Mouse (Mus musculus) gastrocnemius, postnatal 25 days (tissue): ENCODE data around the gene Plxdc1. TPM values are rescaled to one million over a fixed set of nuclear protein-coding genes. Genes with fewer than 3 reads are reported as not detected.

Experiments
- DNase-seq: peaks from one replicate; pipeline ENCODE4 v3.0.0; 2022
- total RNA-seq, 2 experiments: library from RNA; stranded (reverse); gene quantifications; 1 replicate in 1 of 2; 2 replicates in 1 of 2; pipeline ENCODE4 v1.2.3; 2021

The Plxdc1 gene
- total RNA-seq, 2 experiments from 2014 or later: 3.1 TPM

DNA sequence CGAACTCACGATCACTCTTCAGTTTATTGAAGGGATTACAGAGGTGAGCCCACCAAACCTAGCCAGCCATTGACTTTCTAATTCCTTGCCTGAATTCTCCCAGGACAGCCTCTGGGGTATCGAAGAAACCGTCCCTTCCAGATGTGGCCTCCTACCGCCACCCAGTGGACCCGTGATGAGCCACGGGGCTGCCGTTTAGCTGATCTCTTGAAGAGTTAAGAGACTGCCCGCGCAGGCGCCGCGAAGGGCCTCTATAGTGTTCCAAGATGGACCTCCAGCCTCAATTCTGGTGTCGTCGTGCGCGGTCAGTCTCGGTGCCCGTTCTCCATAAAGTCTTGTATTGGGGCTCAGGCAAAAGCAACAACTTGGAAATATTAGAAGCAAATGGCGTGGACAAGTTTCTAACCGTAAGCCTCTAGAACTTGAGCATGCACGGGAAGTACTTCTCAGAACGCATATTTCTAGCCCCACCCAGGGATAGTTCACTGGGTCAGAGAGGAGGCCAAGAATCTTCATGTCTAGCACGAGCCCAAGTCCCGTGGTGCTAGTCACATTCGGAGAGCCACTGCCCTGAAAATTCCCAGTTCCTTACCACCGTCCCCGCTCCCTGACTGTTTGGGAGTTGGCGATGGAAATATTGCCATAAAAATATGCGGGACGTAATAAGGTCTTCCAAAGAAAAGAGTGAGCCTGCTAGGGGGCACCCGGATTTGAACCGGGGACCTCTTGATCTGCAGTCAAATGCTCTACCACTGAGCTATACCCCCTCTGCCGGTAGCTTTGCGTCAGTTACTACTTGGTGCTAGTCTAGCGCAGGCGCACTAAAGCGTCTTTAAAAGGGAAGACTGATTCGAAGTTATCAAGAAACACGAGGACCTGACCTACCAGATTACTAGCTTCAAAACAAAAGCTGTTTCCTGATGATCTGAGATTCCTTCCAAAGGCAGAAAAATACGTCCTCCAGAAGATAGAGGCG, 1.6 kb upstream of the Plxdc1 start:
- peak; percentile 90 for DNase-seq

DNA sequence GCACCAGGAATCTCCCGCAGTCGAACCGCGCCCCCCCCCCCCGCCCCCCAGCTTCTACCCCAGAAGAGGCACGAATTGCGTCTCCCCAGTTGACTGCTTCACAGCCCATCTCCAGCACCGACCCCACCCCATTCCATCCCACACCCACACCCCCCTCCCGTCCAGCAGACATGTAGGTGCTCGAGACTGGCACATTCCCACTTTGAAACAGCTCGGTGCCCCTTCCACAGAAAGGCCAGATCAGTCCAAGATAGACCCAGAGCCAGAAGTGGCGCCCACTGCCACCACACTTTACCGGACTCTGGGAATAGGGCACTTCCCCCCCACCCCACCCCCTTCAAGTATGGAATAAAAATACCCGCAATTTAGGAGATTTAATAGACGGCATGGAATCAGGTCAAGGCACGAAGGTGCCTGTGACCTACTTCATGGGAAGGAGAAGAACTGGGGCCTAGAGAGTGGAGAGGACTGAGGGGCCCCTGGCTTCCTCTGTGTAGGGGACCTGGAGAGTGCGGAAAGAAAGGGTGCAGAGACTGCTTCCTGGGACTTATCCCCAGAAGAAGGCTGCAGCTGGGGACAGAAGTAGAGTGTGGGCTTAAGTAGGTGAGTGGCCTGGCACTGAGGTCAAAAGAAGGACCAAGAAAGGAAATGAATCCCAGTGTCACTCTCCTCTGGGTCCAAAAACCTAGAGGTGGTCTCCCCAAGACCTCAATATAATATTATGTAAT, 658 bp upstream of the Plxdc1 start:
- DNase-seq: no peak

DNA sequence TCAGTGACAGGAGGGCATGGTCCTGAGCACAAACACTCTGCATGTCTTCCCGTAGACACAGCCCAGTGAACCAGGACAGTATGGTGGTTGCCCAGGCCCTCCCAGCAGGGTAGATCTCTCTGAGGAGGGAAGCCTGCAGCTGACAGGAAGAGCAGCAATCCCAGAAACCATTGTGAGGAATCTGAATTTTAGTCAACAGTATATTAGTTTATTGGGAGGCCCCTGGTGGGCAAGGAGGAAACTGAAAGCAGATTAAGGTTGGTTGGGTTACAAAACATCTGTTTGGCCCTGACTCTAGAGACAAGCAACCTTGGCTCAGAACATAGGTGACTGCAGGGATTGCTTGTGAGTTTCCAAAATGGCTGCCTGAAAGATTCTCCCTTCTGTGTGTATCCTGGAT, 2.3 kb downstream of the Plxdc1 start:
- no peak for DNase-seq

DNA sequence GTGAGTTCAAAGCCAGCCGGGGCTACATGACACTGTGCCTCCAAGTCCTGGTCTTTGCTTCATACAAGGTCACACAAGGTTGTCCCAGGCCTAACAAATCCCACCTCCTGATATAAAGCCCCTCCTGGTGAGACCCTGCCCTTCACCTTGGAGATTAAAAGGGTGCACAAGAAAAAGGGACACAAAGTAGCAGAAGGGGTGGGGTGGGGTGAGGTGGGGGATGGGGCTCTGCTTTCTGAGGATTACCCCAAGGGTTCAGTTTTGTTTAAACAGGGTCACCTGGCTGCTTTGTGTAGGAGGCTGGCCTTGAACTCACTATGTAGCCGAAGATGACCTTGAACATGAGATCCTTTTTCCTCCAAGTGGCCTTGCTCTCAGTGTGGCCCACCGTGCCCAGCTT, 2.7 kb downstream of the Plxdc1 start:
- no peak for DNase-seq

DNA sequence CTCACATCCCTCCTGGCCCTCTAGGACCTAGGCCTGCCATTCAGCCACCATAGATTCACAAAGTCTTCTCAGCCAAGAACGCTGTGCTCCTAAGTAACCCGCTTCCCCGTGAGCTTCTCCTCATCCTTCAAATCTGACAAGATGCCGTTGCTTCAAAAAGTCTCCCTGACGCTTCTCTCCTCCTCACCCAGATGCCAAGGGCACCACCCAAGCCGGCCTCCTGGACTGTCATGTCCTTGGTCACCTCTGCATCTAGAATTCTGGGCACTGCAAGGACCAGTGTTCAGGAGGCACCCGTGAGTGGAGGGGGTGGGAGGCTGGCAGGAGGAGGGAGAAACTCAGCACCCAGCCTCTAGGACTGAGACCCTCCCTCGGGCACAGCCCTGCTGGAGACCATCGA, 3.5 kb downstream of the Plxdc1 start:
- DNase-seq: no peak

DNA sequence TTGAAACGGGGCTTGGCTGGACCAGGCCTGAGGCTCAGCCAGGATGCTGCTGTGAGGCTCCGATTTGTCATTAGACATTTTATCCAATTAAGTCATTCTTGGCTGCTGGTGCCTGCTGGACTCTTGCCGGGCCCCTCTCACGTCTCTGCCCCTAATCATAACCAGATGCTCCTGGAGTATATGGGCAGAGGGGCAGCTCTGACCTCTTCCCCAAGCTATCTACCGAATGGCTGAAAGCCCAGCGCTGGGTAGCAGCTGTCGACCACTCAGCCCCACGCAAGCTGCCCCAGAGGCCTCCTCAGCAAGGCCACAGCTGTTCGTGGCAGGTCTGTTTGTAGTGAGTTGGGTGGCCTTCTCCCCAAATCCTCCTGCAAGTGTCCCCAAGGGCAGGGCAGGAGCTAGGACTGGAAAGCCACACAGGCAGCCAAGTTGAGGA, 5.7 kb downstream of the Plxdc1 start:
- peak; percentile 80 for DNase-seq

DNA sequence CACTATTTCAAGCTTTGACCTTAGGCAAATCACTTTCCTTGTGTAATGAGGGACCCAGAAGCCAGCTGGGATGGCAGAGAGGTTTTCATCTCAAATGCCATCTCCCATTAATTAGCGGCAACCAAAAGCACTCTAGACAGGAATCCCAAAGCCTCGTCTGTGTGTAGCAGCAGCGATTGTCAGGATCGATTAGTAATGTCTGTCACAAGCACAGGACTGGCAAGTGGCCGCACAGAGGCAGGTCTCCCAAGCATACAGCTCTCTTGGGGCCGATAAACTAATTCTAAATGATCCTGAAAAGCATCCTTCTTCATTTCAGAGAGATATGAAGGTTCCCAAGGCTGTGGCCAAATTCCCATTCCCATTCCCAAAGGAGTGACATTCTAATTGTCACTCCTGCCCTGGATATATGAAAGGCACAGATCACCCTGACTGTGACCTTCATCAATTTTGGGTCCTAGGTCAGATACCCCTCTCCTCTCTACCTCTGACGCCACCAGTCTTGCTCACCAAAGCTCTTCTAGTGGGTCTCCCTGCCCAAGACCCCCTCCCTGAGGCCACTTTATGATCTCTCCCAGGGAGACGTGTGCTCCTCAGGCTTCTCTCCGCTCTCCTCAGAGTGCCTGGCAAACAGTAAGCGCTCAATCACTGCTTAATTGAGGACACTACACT, 6.3 kb downstream of the Plxdc1 start:
- no peak for DNase-seq

DNA sequence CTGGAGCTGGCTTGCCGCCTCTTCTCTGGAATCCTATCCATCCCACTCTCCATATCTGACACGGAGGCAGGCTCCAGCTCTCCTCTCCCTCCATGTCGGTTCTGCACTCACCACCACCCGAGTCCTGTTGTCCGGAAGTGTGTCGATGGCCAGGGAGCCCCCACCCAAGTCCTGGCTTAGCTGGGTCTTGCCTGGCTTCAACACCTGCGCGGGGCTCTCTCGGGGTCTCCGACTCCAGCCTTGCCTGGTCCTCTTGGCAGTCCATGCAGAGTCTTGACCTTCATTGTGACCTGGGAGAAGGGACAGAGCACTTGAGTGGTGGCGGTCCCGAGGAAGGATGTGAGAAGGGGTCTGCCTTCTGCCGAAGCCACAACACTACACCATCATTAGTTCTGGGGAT, 7.9 kb downstream of the Plxdc1 start:
- DNase-seq: no peak

DNA sequence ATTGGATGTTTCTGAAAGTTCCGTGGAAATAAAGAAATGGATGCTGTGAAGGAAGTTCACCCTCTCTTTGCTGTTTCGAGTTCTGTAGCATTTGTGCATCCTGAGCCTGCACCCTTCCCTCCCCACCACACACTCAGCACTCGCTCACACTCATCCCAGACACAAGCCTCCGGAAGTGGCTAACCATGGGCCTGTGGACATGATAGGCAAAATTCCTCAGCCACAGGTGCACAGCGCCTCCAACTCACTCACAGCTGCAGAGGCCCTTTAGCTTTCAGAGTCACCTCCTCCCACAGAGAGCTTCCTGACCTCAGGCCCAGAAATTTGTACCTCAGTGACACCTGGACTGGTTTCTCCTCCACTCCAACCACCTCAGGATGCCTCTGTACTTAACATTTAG, 8.4 kb downstream of the Plxdc1 start:
- DNase-seq: no peak

DNA sequence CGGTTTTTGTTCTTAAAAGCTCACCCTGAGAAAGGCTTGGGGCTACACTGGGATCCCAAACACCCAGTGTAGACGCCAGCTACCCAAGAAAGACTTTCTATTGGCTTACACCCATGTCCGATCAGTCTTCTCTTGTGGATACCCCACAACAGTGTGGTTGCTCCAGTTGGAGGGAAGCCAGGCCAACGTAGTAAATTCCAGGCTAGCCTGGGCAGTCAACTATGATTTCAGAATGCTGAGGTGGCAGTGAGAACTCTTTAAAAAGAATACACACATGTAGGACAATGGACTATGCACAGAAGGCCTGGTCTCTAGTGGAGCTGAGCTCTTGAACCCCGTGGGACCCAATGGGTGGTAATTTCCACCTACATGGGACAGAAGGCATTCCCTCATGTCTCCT, 11.5 kb downstream of the Plxdc1 start:
- DNase-seq: no peak

DNA sequence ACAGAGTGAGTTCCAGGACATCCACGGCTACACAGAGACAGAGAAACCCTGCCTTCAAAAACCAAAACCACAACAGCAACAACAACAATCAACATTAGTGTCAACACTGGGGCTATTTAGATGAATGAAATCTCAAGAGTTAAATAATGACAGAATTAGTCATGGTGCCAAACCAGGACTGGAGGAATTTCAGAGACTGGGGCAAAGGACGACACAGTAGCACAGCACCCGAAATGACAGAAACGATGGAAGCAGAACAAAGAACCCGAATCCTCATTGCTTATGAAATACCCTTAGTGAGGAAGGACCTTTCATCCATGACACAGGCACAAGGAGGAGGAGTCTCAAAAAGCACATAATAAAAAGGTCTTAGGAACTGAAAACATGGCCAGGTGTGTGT, 12.1 kb downstream of the Plxdc1 start:
- DNase-seq: no peak

DNA sequence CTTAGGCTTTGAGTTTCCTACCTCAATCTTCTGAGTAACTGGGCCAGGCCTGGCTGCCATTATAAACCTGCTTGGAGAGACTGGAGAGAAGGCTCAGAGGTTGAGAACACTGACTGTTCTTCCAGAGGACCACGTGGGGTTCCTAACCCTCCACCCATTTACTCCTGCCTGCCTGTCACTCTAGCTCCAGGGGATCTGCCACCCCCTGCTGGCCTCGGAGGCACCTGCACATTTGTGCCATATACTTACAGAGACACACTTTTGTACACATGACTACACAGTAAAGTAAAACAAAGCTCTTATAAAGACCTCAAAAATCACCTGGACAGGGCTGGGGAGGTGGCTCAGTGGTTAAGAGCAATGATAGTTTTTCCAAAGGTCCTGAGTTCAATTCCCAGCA, 13.8 kb downstream of the Plxdc1 start:
- no peak for DNase-seq

DNA sequence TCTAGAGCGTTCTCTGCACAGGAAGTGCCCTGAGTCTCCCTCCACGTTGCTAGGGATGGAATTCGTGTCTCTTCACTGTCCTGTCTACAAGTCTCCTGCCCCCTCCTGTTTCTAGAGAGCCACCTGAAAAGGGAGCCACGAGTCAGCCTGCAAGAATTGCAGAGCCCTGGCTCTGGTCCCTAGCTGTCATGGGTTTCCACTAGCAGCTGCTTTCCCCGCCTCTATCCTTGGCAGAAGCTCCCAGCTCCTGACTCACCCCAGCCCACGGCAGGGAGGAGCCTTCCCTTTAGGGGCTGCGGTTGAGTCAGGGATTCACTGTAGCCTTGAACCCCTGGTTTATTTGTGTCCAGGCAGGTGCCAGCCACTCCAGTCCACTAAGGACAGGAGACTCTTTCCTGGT, 15.0 kb downstream of the Plxdc1 start:
- peak; percentile 86 for DNase-seq

DNA sequence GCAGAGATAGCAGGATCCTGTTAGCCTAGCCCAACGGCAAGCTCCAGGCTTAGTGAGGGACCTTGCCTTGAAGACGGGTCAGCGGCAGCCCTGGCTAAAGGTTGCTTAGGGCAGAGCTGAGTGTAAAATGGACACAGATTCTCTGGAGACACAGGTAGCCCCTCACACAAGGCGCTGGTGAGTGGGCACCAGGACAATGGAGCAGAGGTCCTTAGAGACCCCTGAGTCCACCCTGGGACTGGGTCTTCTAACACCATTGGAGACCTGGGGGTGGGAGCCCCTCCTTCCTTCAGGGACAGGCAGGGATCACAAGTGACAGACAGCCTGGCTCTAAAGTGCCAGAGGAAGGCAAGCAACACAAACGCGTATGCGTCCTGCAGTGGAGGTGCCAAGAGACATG, 15.5 kb downstream of the Plxdc1 start:
- no peak for DNase-seq

DNA sequence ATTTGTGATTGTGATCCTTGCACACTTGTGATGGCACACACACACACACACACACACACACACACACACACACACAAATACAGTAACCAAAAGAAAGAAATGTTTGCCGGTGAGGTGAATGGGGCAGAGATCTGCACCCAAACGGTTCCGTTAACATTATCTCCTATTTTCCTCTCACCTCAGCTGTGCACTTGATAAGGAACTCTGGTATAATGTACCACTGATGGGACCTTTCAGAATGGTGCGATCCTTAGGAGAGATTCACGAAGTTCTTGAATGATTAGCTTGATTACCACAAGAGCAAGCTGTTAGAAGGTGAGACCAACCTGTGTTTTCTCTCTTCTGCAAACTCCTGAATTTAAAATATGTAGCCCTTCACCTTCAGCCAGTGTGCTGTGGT, 17.9 kb downstream of the Plxdc1 start:
- DNase-seq: no peak

DNA sequence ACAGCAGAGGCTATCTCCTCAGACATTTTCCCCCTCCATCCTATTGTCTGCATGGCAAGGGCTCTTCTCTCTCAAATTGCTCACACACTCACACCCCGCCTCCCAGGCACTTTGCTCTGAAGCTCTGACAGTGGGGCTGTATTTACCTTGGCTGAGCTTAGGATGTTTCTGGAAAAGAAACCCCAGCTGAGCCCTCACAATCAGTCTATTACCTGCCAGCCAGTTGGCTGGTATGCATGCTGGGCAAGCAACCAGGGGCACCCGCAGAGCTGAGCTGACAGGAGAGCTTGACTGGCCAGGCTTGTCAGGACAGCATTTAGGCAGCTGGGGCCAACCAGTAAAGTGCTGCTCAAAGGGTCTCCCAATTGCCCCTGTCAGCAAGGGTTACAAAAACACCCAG, 19.1 kb downstream of the Plxdc1 start:
- DNase-seq: no peak

DNA sequence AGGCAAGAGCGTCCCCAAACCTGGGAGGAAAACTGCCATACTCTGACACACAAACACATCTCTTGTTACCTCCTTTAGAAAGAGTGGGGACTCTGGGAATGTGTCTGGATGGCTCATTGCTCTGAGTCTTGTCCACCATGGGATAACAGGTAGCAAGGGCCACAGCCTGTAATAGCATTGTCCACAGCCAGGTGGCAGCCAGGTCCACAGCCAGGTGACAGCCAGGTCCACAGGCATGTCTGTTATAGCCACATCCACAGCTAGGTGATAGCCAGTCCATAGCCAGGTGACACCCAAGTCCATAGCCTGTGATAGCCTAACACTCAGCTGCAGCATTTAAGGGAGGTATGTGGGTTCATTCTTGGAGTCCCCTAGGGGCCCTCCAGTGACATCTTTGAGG, 25.3 kb downstream of the Plxdc1 start:
- no peak for DNase-seq

DNA sequence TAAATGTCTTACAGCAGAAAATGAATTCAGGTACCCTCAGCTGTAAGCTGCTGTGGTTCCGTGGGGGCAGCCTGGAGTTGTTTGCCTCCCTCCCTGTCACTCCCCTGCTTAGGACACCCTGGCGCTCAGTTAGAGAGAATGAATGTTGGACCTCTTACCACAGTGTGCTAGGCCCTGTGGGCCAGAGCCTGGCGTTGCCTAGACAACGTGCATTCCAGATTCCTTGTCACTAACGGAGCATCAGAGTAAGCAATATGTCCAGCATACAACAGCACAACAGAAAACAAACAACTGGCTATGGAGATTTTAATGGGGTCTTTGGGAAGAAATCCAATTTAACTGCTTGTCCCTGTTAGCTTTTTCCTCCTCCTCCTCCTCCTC, 27.0 kb downstream of the Plxdc1 start:
- DNase-seq: no peak

DNA sequence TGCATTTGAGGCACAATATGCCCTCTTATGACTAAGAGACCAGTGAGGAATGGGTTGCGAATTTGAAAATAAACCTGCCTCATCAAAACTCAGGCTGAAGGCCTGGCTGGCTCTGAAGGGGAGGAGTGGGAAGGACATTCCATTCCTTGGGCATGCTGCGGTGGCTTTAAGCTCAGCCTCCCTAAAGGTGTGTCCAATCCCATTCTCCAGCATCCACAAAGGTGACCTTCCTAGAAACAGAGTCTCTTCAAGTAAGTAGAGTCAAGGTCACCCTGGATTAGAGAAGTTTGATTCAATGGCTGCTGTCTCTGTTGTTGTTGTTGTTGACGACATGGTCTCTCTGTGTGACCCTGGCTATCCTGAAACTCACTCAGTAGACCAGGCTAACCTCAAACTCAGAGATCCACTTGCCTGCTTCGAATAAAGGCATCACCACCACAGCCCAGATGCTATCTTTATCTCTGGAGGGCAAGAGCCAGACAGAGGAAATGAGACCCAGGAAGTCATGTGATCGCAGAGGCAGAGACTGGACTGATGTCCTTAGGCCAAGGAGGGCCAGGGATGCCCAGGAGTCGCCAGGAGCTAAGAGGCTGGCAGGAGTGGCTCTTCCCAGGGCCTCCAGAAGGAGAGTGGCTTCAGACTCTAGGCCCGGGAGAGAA, 27.5 kb downstream of the Plxdc1 start:
- no peak for DNase-seq

DNA sequence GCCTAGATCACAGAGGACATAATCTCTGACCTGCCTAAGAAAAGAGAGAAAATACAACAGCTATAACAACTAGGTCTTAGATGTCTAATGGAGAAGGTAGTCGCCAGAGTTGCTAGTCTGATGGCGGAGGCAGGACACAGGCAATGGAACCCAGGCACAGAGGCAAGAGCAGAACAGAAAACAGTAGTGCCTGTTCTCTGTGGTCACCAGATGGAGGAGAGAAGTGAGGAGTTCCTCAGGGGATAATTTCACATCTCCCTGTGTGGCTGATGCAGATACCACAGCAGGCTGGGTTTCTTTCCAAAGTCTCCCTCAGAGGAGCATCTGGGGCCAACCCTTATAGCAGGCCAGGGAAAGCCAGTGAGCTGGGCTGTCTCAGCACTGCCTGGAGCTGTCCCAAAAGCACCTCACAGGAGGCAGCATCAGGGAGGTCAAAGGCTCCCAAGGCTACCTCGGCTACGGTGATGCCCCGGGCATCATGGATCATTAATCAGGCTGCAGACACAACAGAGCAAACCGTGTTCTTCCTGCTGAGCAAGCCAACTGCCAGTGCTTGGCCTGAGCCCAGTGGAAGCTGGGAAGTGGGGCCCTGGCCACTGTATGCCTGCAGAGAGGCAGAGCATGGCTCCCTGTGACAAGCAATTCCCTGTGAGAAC, 29.2 kb downstream of the Plxdc1 start:
- no peak for DNase-seq

DNA sequence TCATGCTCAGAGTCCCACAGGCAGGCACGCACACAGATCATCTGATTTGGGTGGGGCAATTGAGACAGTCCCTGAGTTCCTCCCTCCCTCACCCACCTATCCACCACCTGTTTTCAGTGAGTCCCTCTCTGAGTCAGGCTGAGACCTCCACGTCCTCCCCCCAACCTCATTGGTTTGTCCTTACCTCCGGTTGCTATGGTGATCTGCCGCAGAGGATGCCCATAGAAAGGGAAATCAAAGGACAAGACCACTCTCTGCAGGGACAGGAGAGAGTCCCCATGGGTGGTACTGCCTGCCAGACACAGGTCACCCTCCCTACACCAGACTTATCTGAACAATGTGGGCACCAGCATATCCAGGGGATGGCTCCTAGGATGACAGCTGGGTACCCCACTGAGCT, 30.3 kb downstream of the Plxdc1 start:
- no peak for DNase-seq
